Mouse (Mus musculus): ENCODE measurements around the gene 1700016D06Rik. TPM values are rescaled to one million over a fixed set of nuclear protein-coding genes. Genes with fewer than 3 reads are reported as not detected.
A peak's percentile ranks its signal among the peaks of the same experiment; 100 is the strongest.

The 1700016D06Rik gene
- polyA plus RNA-seq (2015; fragmentation: Nextera tagmentation; extraction: Ambion mirVana): not detected in 2 replicates

GRCm38 (mm10) chr8:11701033-11701362, at the start of gene 1700016D06Rik:
Gene 1700016D06Rik, minus strand, starts transcription at chr8:11701063.
- no peak for TF ChIP-seq CTCF (IDR thresholded peaks at IDR 0.05; ENCODE audit: low read depth)
- Histone ChIP-seq H3K27ac (ENCODE audit: low read depth) (no peak within 1 kb of the TSS), H3K4me3 (ENCODE audit: low read depth, low read length) (no peak within 1 kb of the TSS), H3K4me2 (ENCODE audit: low read depth, low read length) (peak within 1 kb of the TSS; percentile 26; the same call in 1 of the 2 replicates), H3K9ac (replicated peaks) (no peak within 1 kb of the TSS), H3K27me3 (ENCODE audit: insufficient read depth, low read length) (peaks cover 4% of the 10 kb centered on the region; the same call in 1 of the 2 replicates), H3K4me1 (ENCODE audit: insufficient read depth) (no peaks in the 10 kb centered on the region), H3K9me3 (ENCODE audit: low read length) (no peaks in the 10 kb centered on the region), H3K36me3 (replicated peaks; ENCODE audit: insufficient read depth, low read length) (no peaks in the 10 kb centered on the region)
- DNase-seq (no peak), ATAC-seq (no peak)
- WGBS (ENCODE audit: insufficient replicate concordance): 43% methylated on average over 6 of the region's 6 CpGs

GRCm38 (mm10) chr8:11749472-11749871, 48.6 kb upstream of the 1700016D06Rik start:
- DNase-seq (no peak), ATAC-seq (no peak)
- Histone ChIP-seq H3K4me2 (ENCODE audit: low read depth, low read length) (no peak overlapping the region), H3K4me3 (ENCODE audit: low read depth, low read length) (no peak overlapping the region), H3K4me1 (ENCODE audit: insufficient read depth) (peaks cover 28% of the 10 kb centered on the region), H3K9me3 (ENCODE audit: low read length) (no peaks in the 10 kb centered on the region), H3K36me3 (replicated peaks; ENCODE audit: insufficient read depth, low read length) (no peaks in the 10 kb centered on the region), H3K27ac (ENCODE audit: low read depth) (no peak overlapping the region), H3K27me3 (ENCODE audit: insufficient read depth, low read length) (no peaks in the 10 kb centered on the region), H3K9ac (replicated peaks) (no peak overlapping the region)
- TF ChIP-seq EP300 (IDR thresholded peaks at IDR 0.05; ENCODE audit: low read depth) (no peak), CTCF (IDR thresholded peaks at IDR 0.05; ENCODE audit: low read depth) (no peak)
- 54% methylated on average over 6 of the region's 6 CpGs for WGBS (ENCODE audit: insufficient replicate concordance)

GRCm38 (mm10) chr8:11746850-11747600, 46.2 kb upstream of the 1700016D06Rik start:
- H3K4me3 ChIP-seq (ENCODE audit: low read depth, low read length): no peak overlapping the region
- H3K36me3 ChIP-seq (replicated peaks; ENCODE audit: insufficient read depth, low read length): no peaks in the 10 kb centered on the region
- no peak overlapping the region for H3K9ac ChIP-seq (replicated peaks)
- DNase-seq (no peak), ATAC-seq (peak; percentile 54)
- no peaks in the 10 kb centered on the region for H3K27me3 ChIP-seq (ENCODE audit: insufficient read depth, low read length)
- 52% methylated on average over 11 of the region's 11 CpGs for WGBS (ENCODE audit: insufficient replicate concordance)
- no peak overlapping the region for H3K4me2 ChIP-seq (ENCODE audit: low read depth, low read length)
- TF ChIP-seq CTCF (IDR thresholded peaks at IDR 0.05; ENCODE audit: low read depth): no peak
- no peak for TF ChIP-seq EP300 (IDR thresholded peaks at IDR 0.05; ENCODE audit: low read depth)
- H3K9me3 ChIP-seq (ENCODE audit: low read length): no peaks in the 10 kb centered on the region
- peak overlapping the region; percentile 66; the same call in 1 of the 2 replicates for H3K27ac ChIP-seq (ENCODE audit: low read depth)
- peaks cover 19% of the 10 kb centered on the region for H3K4me1 ChIP-seq (ENCODE audit: insufficient read depth)

GRCm38 (mm10) chr8:11743580-11743979, 42.7 kb upstream of the 1700016D06Rik start:
- Histone ChIP-seq H3K27me3 (ENCODE audit: insufficient read depth, low read length) (no peaks in the 10 kb centered on the region), H3K27ac (ENCODE audit: low read depth) (no peak overlapping the region), H3K4me1 (ENCODE audit: insufficient read depth) (peaks cover 18% of the 10 kb centered on the region), H3K9ac (replicated peaks) (no peak overlapping the region), H3K4me2 (ENCODE audit: low read depth, low read length) (no peak overlapping the region), H3K36me3 (replicated peaks; ENCODE audit: insufficient read depth, low read length) (no peaks in the 10 kb centered on the region), H3K9me3 (ENCODE audit: low read length) (no peaks in the 10 kb centered on the region), H3K4me3 (ENCODE audit: low read depth, low read length) (no peak overlapping the region)
- DNase-seq (no peak), ATAC-seq (no peak)
- TF ChIP-seq EP300 (IDR thresholded peaks at IDR 0.05; ENCODE audit: low read depth): no peak
- no peak for TF ChIP-seq CTCF (IDR thresholded peaks at IDR 0.05; ENCODE audit: low read depth)
- WGBS (ENCODE audit: insufficient replicate concordance): 54% methylated on average over 10 of the region's 10 CpGs

GRCm38 (mm10) chr8:11740857-11741256, 40.0 kb upstream of the 1700016D06Rik start:
- WGBS (ENCODE audit: insufficient replicate concordance): 72% methylated on average over 2 of the region's 2 CpGs

GRCm38 (mm10) chr8:11739082-11739481, 38.2 kb upstream of the 1700016D06Rik start:
- no peaks in the 10 kb centered on the region for H3K36me3 ChIP-seq (replicated peaks; ENCODE audit: insufficient read depth, low read length)
- 66% methylated on average over 5 of the region's 5 CpGs for WGBS (ENCODE audit: insufficient replicate concordance)

More at GRCm38 (mm10) chr8:11740857-11741256, 40.0 kb upstream of the 1700016D06Rik start:
- Histone ChIP-seq H3K9ac (replicated peaks) (no peak overlapping the region), H3K4me3 (ENCODE audit: low read depth, low read length) (no peak overlapping the region), H3K27me3 (ENCODE audit: insufficient read depth, low read length) (no peaks in the 10 kb centered on the region), H3K36me3 (replicated peaks; ENCODE audit: insufficient read depth, low read length) (no peaks in the 10 kb centered on the region), H3K4me1 (ENCODE audit: insufficient read depth) (peaks cover 12% of the 10 kb centered on the region), H3K27ac (ENCODE audit: low read depth) (peak overlapping the region; percentile 57), H3K9me3 (ENCODE audit: low read length) (no peaks in the 10 kb centered on the region), H3K4me2 (ENCODE audit: low read depth, low read length) (no peak overlapping the region)
- TF ChIP-seq EP300 (IDR thresholded peaks at IDR 0.05; ENCODE audit: low read depth) (no peak), CTCF (IDR thresholded peaks at IDR 0.05; ENCODE audit: low read depth) (no peak)
- ATAC-seq (peak; percentile 85), DNase-seq (no peak)

More at GRCm38 (mm10) chr8:11739082-11739481, 38.2 kb upstream of the 1700016D06Rik start:
- no peak overlapping the region for H3K4me2 ChIP-seq (ENCODE audit: low read depth, low read length)
- no peak overlapping the region for H3K4me3 ChIP-seq (ENCODE audit: low read depth, low read length)
- TF ChIP-seq CTCF (IDR thresholded peaks at IDR 0.05; ENCODE audit: low read depth): peak; percentile 38; the same call in 1 of the 2 replicates
- TF ChIP-seq EP300 (IDR thresholded peaks at IDR 0.05; ENCODE audit: low read depth): no peak
- no peak for ATAC-seq
- H3K9me3 ChIP-seq (ENCODE audit: low read length): no peaks in the 10 kb centered on the region
- peaks cover 19% of the 10 kb centered on the region for H3K4me1 ChIP-seq (ENCODE audit: insufficient read depth)
- no peak for DNase-seq
- H3K9ac ChIP-seq (replicated peaks): no peak overlapping the region
- H3K27me3 ChIP-seq (ENCODE audit: insufficient read depth, low read length): no peaks in the 10 kb centered on the region
- H3K27ac ChIP-seq (ENCODE audit: low read depth): no peak overlapping the region
